9 mouse cellular contexts compared by ENCODE assay signal in genomic region chr2:104849991-104850359, GRCm38 (mm10). TPM values are rescaled to one million over a fixed set of nuclear protein-coding genes. Genes with fewer than 3 reads are reported as not detected.
DNase-seq lines count a peak whose midpoint lies in the region; ATAC-seq and TF ChIP-seq lines count a peak whose summit lies in the region.
"Had no signal": no experiment of that assay in that cellular context is flagged by ENCODE, and none has a peak within 500 bp of the region (broad histone marks: within the 10 kb centered on the region; RNA-seq: fewer than 3 reads in every experiment).

No protein-coding gene starts in this region.

- ATAC-seq in heart, embryonic 15.5 days (replicated peaks; ENCODE audit: insufficient number of reproducible peaks, insufficient read depth, low FRiP score, low read depth), result no peak
- no peak for ATAC-seq in hindbrain, embryonic 13.5 days (ENCODE audit: low FRiP score)
- no peak for ATAC-seq in midbrain, embryonic 12.5 days (ENCODE audit: low FRiP score, low read depth)

- peak overlapping the region; percentile 99 for H3K4me2 ChIP-seq in heart, embryonic 15.5 days
- peak overlapping the region; percentile 59; the same call in 1 of the 2 replicates for H3K4me2 ChIP-seq in CH12.LX (ENCODE audit: insufficient read depth, low read depth, poor library complexity, severe bottlenecking)
- peak overlapping the region; percentile 97 for H3K4me2 ChIP-seq in hindbrain, embryonic 13.5 days
- peak overlapping the region; percentile 98 for H3K4me2 ChIP-seq in midbrain, embryonic 12.5 days (replicated peaks)

- TF ChIP-seq RAD21 in CH12.LX (IDR thresholded peaks at IDR 0.05; ENCODE audit: low read depth, low read length), result no peak

- no peaks in the 10 kb centered on the region for H3K36me3 ChIP-seq in heart, embryonic 15.5 days
- peaks cover 3 to 17% of the 10 kb centered on the region in 2 experiments for H3K36me3 ChIP-seq in CH12.LX (replicated peaks in 1 of 2; ENCODE audit: control insufficient read depth in 1 of 2, insufficient read depth in 1 of 2, low read length in 1 of 2)
- H3K36me3 ChIP-seq in hindbrain, embryonic 13.5 days, result no peaks in the 10 kb centered on the region
- no peaks in the 10 kb centered on the region for H3K36me3 ChIP-seq in midbrain, embryonic 12.5 days

- DNase-seq in heart, postnatal 14 days, result no peak
- DNase-seq in CH12.LX (ENCODE audit: extremely low read depth), result peak; percentile 65
- DNase-seq in ovary, postnatal 10 days (ENCODE audit: low spot score), result no peak
- no peak for DNase-seq in urinary bladder, postnatal 10 days (ENCODE audit: low spot score)
- DNase-seq in layer of hippocampus, postnatal 14 days (ENCODE audit: low spot score in 2 of 2), result no peak

- peaks cover 11% of the 10 kb centered on the region; the same call in 1 of the 2 replicates for H3K4me1 ChIP-seq in heart, embryonic 15.5 days (replicated peaks)
- H3K4me1 ChIP-seq in CH12.LX (ENCODE audit: control insufficient read depth in 1 of 2, insufficient read depth in 2 of 2), result peaks cover 10 to 14% of the 10 kb centered on the region in 2 experiments
- peaks cover 11% of the 10 kb centered on the region for H3K4me1 ChIP-seq in hindbrain, embryonic 13.5 days (replicated peaks)
- H3K4me1 ChIP-seq in midbrain, embryonic 12.5 days, result peaks cover 9% of the 10 kb centered on the region; the same call in 1 of the 2 replicates

- no peak overlapping the region for H3K27ac ChIP-seq in heart, embryonic 15.5 days
- H3K27ac ChIP-seq in CH12.LX (ENCODE audit: insufficient read depth, low read depth), result no peak overlapping the region
- no peak overlapping the region for H3K27ac ChIP-seq in hindbrain, embryonic 13.5 days
- no peak overlapping the region for H3K27ac ChIP-seq in midbrain, embryonic 12.5 days (replicated peaks)

- no peak for TF ChIP-seq CTCF in CH12.LX (conservative IDR thresholded peaks at IDR 0.05 in 1 of 2, IDR thresholded peaks at IDR 0.05 in 1 of 2; ENCODE audit: low read depth in 2 of 2, low read length in 2 of 2)

- in situ Hi-C loops in CH12.LX (cut with MboI; ENCODE audit: low pct_ligation_motif_present, low pct_unique_long_range_greater_than_20kb, low sequenced_read_pairs), result no loop called here

- 60% methylated on average over 3 of the region's 3 CpGs for WGBS in heart, embryonic 15.5 days
- WGBS in hindbrain, embryonic 13.5 days, result 68% methylated on average over 3 of the region's 3 CpGs
- WGBS in midbrain, embryonic 12.5 days, result 81% methylated on average over 3 of the region's 3 CpGs

- H3K9ac ChIP-seq in heart, embryonic 15.5 days, result no peak overlapping the region
- peak overlapping the region; percentile 22; the same call in 1 of the 2 replicates for H3K9ac ChIP-seq in CH12.LX (ENCODE audit: insufficient read depth, low read depth)
- 0 out of 2 replicates have a peak overlapping the region, but pooled peaks have one; percentile 68 for H3K9ac ChIP-seq in hindbrain, embryonic 13.5 days
- peak overlapping the region; percentile 60; the same call in 1 of the 2 replicates for H3K9ac ChIP-seq in midbrain, embryonic 12.5 days (replicated peaks)

- H3K4me3 ChIP-seq in heart, embryonic 15.5 days, result peak overlapping the region; percentile 68
- H3K4me3 ChIP-seq in CH12.LX (replicated peaks in 1 of 3; ENCODE audit: low read depth in 2 of 3, low read length in 2 of 3, poor library complexity in 1 of 3), result peak overlapping the region; percentile 81 to 95 (median 83)
- H3K4me3 ChIP-seq in hindbrain, embryonic 13.5 days, result peak overlapping the region; percentile 55
- H3K4me3 ChIP-seq in midbrain, embryonic 12.5 days, result peak overlapping the region; percentile 58

- intact Hi-C loops in heart, postnatal 14 days (cut with DNase I), result no loop called here

- peaks cover 9% of the 10 kb centered on the region for H3K27me3 ChIP-seq in heart, embryonic 15.5 days
- peaks cover 3% of the 10 kb centered on the region for H3K27me3 ChIP-seq in CH12.LX (replicated peaks)
- peaks cover 32% of the 10 kb centered on the region for H3K27me3 ChIP-seq in hindbrain, embryonic 13.5 days
- H3K27me3 ChIP-seq in midbrain, embryonic 12.5 days, result peaks cover 30% of the 10 kb centered on the region

- H3K79me2 ChIP-seq in CH12.LX (replicated peaks; ENCODE audit: control insufficient read depth, extremely low read depth, insufficient read depth, poor library complexity, severe bottlenecking), result no peaks in the 10 kb centered on the region

- no peaks in the 10 kb centered on the region for H3K9me3 ChIP-seq in heart, embryonic 15.5 days (replicated peaks)
- no peaks in the 10 kb centered on the region for H3K9me3 ChIP-seq in CH12.LX (replicated peaks; ENCODE audit: low read length)
- no peaks in the 10 kb centered on the region for H3K9me3 ChIP-seq in hindbrain, embryonic 13.5 days
- no peaks in the 10 kb centered on the region for H3K9me3 ChIP-seq in midbrain, embryonic 12.5 days

- dilution Hi-C loops in CH12.LX (cut with MboI; ENCODE audit: extremely low pct_ligation_motif_present, extremely low pct_unique_long_range_greater_than_20kb, low sequenced_read_pairs), result no loop called here

- TF ChIP-seq EP300 in CH12.LX (IDR thresholded peaks at IDR 0.05; ENCODE audit: low read length), result no peak; the same call in 1 of the 2 replicates

- no peak for TF ChIP-seq POLR2A in CH12.LX (IDR thresholded peaks at IDR 0.05; ENCODE audit: low read depth, low read length)

TF ChIP-seq in CH12.LX, 34 proteins besides CTCF, POLR2A, EP300 and RAD21:
- TF ChIP-seq IRF4 (IDR thresholded peaks at IDR 0.05; ENCODE audit: low read depth, low read length) (0 out of 2 replicates have a peak, but pooled peaks have one; percentile 2), ELF1 (IDR thresholded peaks at IDR 0.05; ENCODE audit: low read depth, low read length) (no peak), MAZ (IDR thresholded peaks at IDR 0.05; ENCODE audit: low read depth, low read length) (no peak), ETS1 (conservative IDR thresholded peaks at IDR 0.05; ENCODE audit: low read depth, low read length) (peak; percentile 71; the same call in 1 of the 2 replicates), TBP (conservative IDR thresholded peaks at IDR 0.05; ENCODE audit: low read depth, low read length) (no peak), ZC3H11A (IDR thresholded peaks at IDR 0.05; ENCODE audit: low read depth, low read length) (no peak), MAFK (IDR thresholded peaks at IDR 0.05; ENCODE audit: insufficient replicate concordance, low read length) (no peak), HCFC1 (IDR thresholded peaks at IDR 0.05; ENCODE audit: low read depth, low read length) (no peak), NRF1 (IDR thresholded peaks at IDR 0.05; ENCODE audit: low read depth, low read length) (no peak), JUND (conservative IDR thresholded peaks at IDR 0.05; ENCODE audit: low read depth, low read length) (no peak; the same call in 1 of the 2 replicates), ZMIZ1 (IDR thresholded peaks at IDR 0.05; ENCODE audit: low read depth, low read length) (no peak), CHD2 (IDR thresholded peaks at IDR 0.05; ENCODE audit: low read length) (no peak), MXI1 (IDR thresholded peaks at IDR 0.05; ENCODE audit: low read depth, low read length) (no peak), PAX5 (IDR thresholded peaks at IDR 0.05; ENCODE audit: low read length) (no peak), USF2 (conservative IDR thresholded peaks at IDR 0.05; ENCODE audit: low read depth, low read length) (no peak; the same call in 1 of the 2 replicates), JUN (IDR thresholded peaks at IDR 0.05; ENCODE audit: insufficient read depth, low read depth, low read length) (peak; percentile 8; the same call in 1 of the 2 replicates)
TF ChIP-seq in CH12.LX: peak in this region for 3.

RNA-seq across cellular contexts. Expression of gene Prrg4, which starts 0.3 kb away (rescaled TPM):
- polyA plus RNA-seq in heart, embryonic 15.5 days (2015; fragmentation: Nextera tagmentation; extraction: Ambion mirVana), result 0.94 and 2.3 TPM in 2 replicates
- 1 to 10 TPM; 1.5 to 2.0 TPM for total RNA-seq in heart, postnatal 14 days (2021)
- total RNA-seq in CH12.LX (2012; rRNA removed), result 18.3 and 21.0 TPM in 2 replicates
- total RNA-seq in CH12.LX (2014; rRNA removed), result 24.4 and 24.7 TPM in 2 replicates
- 11.0 and 13.9 TPM in 2 replicates for polyA plus RNA-seq in CH12.LX (2012; ENCODE audit: insufficient read length, low read depth)
- 0.32 and 0.36 TPM in 2 replicates for polyA plus RNA-seq in hindbrain, embryonic 13.5 days (2015; fragmentation: Nextera tagmentation; extraction: Ambion mirVana)
- polyA plus RNA-seq in midbrain, embryonic 12.5 days (2016; fragmentation: Nextera tagmentation; extraction: Ambion mirVana), result 0.43 and 0.73 TPM in 2 replicates
- 1 to 10 TPM; 1.0 to 1.2 TPM for total RNA-seq in layer of hippocampus, postnatal 14 days (2021)
- total RNA-seq: MEL had no signal

RNA-seq across cellular contexts. Expression of gene Ccdc73, which starts 17.6 kb away (rescaled TPM):
- polyA plus RNA-seq in heart, embryonic 15.5 days (2015; fragmentation: Nextera tagmentation; extraction: Ambion mirVana), result 5.1 and 9.0 TPM in 2 replicates
- 1 to 10 TPM; 3.2 to 4.9 TPM for total RNA-seq in heart, postnatal 14 days (2021)
- total RNA-seq in CH12.LX (2012; rRNA removed), result 1.8 and 5.1 TPM in 2 replicates
- 2.2 TPM in 1 of 2 replicates, not detected in the other for total RNA-seq in CH12.LX (2014; rRNA removed)
- 0.97 and 2.2 TPM in 2 replicates for polyA plus RNA-seq in CH12.LX (2012; ENCODE audit: insufficient read length, low read depth)
- 7.1 and 7.7 TPM in 2 replicates for polyA plus RNA-seq in hindbrain, embryonic 13.5 days (2015; fragmentation: Nextera tagmentation; extraction: Ambion mirVana)
- polyA plus RNA-seq in midbrain, embryonic 12.5 days (2016; fragmentation: Nextera tagmentation; extraction: Ambion mirVana), result 8.5 and 8.9 TPM in 2 replicates
- total RNA-seq in layer of hippocampus, postnatal 14 days (2021), result 1 to 10 TPM in 1 of 2 experiments, not detected in 1; 1.6 TPM

RNA-seq across cellular contexts. Expression of gene Qser1, which starts 33.4 kb away (rescaled TPM):
- polyA plus RNA-seq in heart, embryonic 15.5 days (2015; fragmentation: Nextera tagmentation; extraction: Ambion mirVana), result 5.8 and 6.5 TPM in 2 replicates
- 10 to 100 TPM; 23.4 to 25.1 TPM for total RNA-seq in heart, postnatal 14 days (2021)
- total RNA-seq in CH12.LX (2012; rRNA removed), result 3.3 and 3.7 TPM in 2 replicates
- 6.3 and 6.8 TPM in 2 replicates for total RNA-seq in CH12.LX (2014; rRNA removed)
- polyA plus RNA-seq in CH12.LX (2012; ENCODE audit: insufficient read length, low read depth), result 9.5 and 10.2 TPM in 2 replicates
- 7.5 and 7.6 TPM in 2 replicates for polyA plus RNA-seq in hindbrain, embryonic 13.5 days (2015; fragmentation: Nextera tagmentation; extraction: Ambion mirVana)
- 11.0 and 12.9 TPM in 2 replicates for polyA plus RNA-seq in midbrain, embryonic 12.5 days (2016; fragmentation: Nextera tagmentation; extraction: Ambion mirVana)
- 10 to 100 TPM; 12.1 to 13.0 TPM for total RNA-seq in layer of hippocampus, postnatal 14 days (2021)
